Mouse (Mus musculus): Measurements from ENCODE around the gene Hdac4.

DNA sequence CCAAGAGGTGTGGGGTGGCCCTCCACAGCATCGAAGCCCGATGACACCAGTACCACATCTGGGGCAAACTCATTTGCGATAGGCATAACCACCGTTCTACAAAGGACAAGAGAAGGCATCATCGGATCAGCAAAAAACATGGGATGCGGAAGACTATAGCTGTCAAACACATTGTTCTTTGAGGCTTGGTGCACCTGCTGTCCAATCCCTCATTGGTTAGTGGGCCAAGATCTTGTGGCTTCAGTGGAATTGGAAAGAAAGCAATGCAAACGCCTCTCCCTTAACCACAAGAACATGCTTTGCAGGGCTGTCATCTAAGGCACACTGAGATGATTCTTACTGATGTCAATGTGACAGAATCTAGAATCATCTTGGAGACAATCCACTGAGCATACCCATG lies 248.1 kb downstream of the Hdac4 start:
- no peak for TF ChIP-seq EP300 (IDR thresholded peaks at IDR 0.05; ENCODE audit: low read depth)
- no peak for TF ChIP-seq CTCF (IDR thresholded peaks at IDR 0.05; ENCODE audit: low read depth)

Data from liver, postnatal 0 days (tissue).